In the genomic region with DNA sequence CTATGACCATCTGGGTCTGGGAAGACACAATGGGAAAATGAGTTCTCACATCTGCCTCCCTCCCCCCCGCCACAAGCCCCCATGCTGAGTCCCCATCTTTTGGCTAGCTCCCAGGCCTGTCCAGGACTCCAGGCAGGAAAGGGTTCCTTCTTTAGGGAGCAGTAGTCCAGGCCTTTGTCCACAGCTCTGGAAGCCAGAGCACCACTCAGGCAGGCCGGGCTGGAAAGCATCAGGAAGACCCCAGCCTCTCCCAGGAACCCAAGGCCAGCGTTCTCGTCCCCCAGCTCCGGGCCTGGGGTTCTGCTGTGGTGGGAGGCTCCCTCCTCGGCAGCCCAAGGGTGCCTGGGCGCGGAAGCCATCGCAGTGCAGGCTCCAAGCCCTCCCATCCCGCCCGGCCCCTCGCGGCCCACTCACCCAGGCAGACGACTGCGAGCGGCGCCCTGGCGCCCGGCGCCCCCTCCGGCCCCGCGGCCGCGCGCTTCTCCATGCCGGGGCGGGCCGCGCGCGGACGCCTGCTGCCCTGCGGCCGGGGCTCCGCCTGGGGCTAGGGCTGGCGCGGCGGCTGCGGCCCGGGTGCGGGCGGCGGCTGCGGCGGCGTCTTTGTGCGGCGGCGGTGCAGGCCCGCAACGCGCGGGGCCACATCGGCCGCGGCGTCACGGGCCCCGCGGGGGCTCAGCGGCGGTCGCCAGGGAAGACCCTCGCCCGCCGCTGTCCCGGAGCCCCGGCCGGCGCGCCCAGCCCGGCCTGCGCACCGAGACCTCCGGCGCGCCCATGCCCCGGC, we compare ENCODE assay signal across 8 mouse cellular contexts. TPM values are rescaled to one million over a fixed set of nuclear protein-coding genes. Genes with fewer than 3 reads are reported as not detected.
DNase-seq lines count a peak whose midpoint lies in the region; ATAC-seq and TF ChIP-seq lines count a peak whose summit lies in the region.

No protein-coding gene starts in this region.

- H3K4me2 ChIP-seq in embryonic facial prominence, embryonic 12.5 days (replicated peaks): peak overlapping the region; percentile 67
- peak overlapping the region; percentile 63 for H3K4me2 ChIP-seq in intestine, embryonic 14.5 days (ENCODE audit: low read length)

- DNase-seq in heart, adult 2 months: peak; percentile 14 to 30
- no peak for DNase-seq in heart, postnatal 25 days (ENCODE audit: low spot score)
- DNase-seq in R1 (ENCODE audit: low read depth, low spot score): peak; percentile 47
- peak; percentile 72 for DNase-seq in intestine, embryonic 14.5 days (ENCODE audit: low spot score)
- DNase-seq in neural tube, embryonic 10.5 days (ENCODE audit: extremely low spot score, low spot score): peak; percentile 73
- no peak for DNase-seq in ovary, postnatal 14 days (ENCODE audit: low spot score)

- no peaks in the 10 kb centered on the region for H3K79me2 ChIP-seq in heart, adult 2 months (replicated peaks; ENCODE audit: control insufficient read depth, insufficient read depth, low read length)

- intact Hi-C loops in heart, adult 2 months (cut with DNase I): no loop called here
- intact Hi-C loops in heart, postnatal 25 days (cut with DNase I): no loop called here

- peak overlapping the region; percentile 74 for H3K9ac ChIP-seq in heart, adult 2 months (ENCODE audit: low read depth, low read length)
- peak overlapping the region; percentile 75 for H3K9ac ChIP-seq in embryonic facial prominence, embryonic 12.5 days
- H3K9ac ChIP-seq in intestine, embryonic 14.5 days (ENCODE audit: low read length): peak overlapping the region; percentile 64

- no peaks in the 10 kb centered on the region for H3K36me3 ChIP-seq in heart, adult 2 months (ENCODE audit: control insufficient read depth, insufficient read depth, low read length)
- H3K36me3 ChIP-seq in embryonic facial prominence, embryonic 12.5 days: peaks cover 22% of the 10 kb centered on the region
- peaks cover 9% of the 10 kb centered on the region; the same call in 1 of the 2 replicates for H3K36me3 ChIP-seq in intestine, embryonic 14.5 days (ENCODE audit: control insufficient read depth, insufficient read depth, low read length)

- no peaks in the 10 kb centered on the region for H3K9me3 ChIP-seq in embryonic facial prominence, embryonic 12.5 days
- H3K9me3 ChIP-seq in intestine, embryonic 14.5 days (ENCODE audit: control insufficient read depth, low read length): no peaks in the 10 kb centered on the region

- TF ChIP-seq CTCF in heart, adult 2 months (IDR thresholded peaks at IDR 0.05): no peak

- TF ChIP-seq POLR2A in heart, adult 2 months (IDR thresholded peaks at IDR 0.05; ENCODE audit: insufficient read depth, low read depth, low read length): no peak

- ATAC-seq in embryonic facial prominence, embryonic 12.5 days (ENCODE audit: insufficient number of reproducible peaks, insufficient read depth, low FRiP score, low TSS enrichment): peak; percentile 42
- ATAC-seq in intestine, embryonic 14.5 days (replicated peaks; ENCODE audit: low FRiP score, low TSS enrichment, low read depth): peak; percentile 73
- ATAC-seq in megakaryocyte-erythroid progenitor cell, adult 5-6 weeks (replicated peaks; ENCODE audit: low FRiP score, low TSS enrichment, poor library complexity, severe bottlenecking): no peak

- WGBS in heart, adult 2 months: 2% methylated on average over 78 of the region's 79 CpGs
- WGBS in embryonic facial prominence, embryonic 12.5 days: under 1% methylated on average over 53 of the region's 79 CpGs
- 0% methylated on average over 31 of the region's 79 CpGs for WGBS in intestine, embryonic 14.5 days

- no peaks in the 10 kb centered on the region for H3K4me1 ChIP-seq in heart, adult 2 months (ENCODE audit: control insufficient read depth, insufficient read depth, low read length)
- peaks cover 15% of the 10 kb centered on the region for H3K4me1 ChIP-seq in embryonic facial prominence, embryonic 12.5 days
- H3K4me1 ChIP-seq in intestine, embryonic 14.5 days (replicated peaks; ENCODE audit: control insufficient read depth, insufficient read depth, low read length): peaks cover 7% of the 10 kb centered on the region

- no peak for TF ChIP-seq EP300 in heart, adult 2 months (IDR thresholded peaks at IDR 0.05; ENCODE audit: insufficient read depth, low read depth, low read length)

- H3K27ac ChIP-seq in heart, adult 2 months: no peak overlapping the region
- peak overlapping the region; percentile 70 for H3K27ac ChIP-seq in embryonic facial prominence, embryonic 12.5 days
- peak overlapping the region; percentile 19; the same call in 1 of the 2 replicates for H3K27ac ChIP-seq in intestine, embryonic 14.5 days (ENCODE audit: low read depth)

- H3K4me3 ChIP-seq in heart, adult 2 months: peak overlapping the region; percentile 48
- peak overlapping the region; percentile 62 for H3K4me3 ChIP-seq in embryonic facial prominence, embryonic 12.5 days
- H3K4me3 ChIP-seq in intestine, embryonic 14.5 days (ENCODE audit: low read depth, low read length): peak overlapping the region; percentile 61

- no peaks in the 10 kb centered on the region for H3K27me3 ChIP-seq in heart, adult 2 months (ENCODE audit: control insufficient read depth, insufficient read depth, low read length)
- peaks cover 3% of the 10 kb centered on the region; the same call in 1 of the 2 replicates for H3K27me3 ChIP-seq in embryonic facial prominence, embryonic 12.5 days
- H3K27me3 ChIP-seq in intestine, embryonic 14.5 days (replicated peaks; ENCODE audit: control insufficient read depth, insufficient read depth, low read length): no peaks in the 10 kb centered on the region

RNA-seq across cellular contexts. Expression of gene Lrp3, which starts 0.7 kb away (rescaled TPM):
- 1 to 10 TPM; 6.7 to 7.4 TPM for total RNA-seq in heart, adult 2 months (2021)
- polyA plus RNA-seq in heart, adult 2 months (2012; rRNA removed): 9.4 and 10.7 TPM in 2 replicates
- 1 to 10 TPM; 7.7 to 8.8 TPM for total RNA-seq in heart, postnatal 25 days (2021)
- polyA plus RNA-seq in embryonic facial prominence, embryonic 12.5 days (2016; fragmentation: Nextera tagmentation; extraction: Ambion mirVana): 10.5 and 11.9 TPM in 2 replicates
- polyA plus RNA-seq in intestine, embryonic 14.5 days (2014; fragmentation: Nextera tagmentation; extraction: Ambion mirVana): 7.0 and 8.6 TPM in 2 replicates
- not detected in 2 replicates for total RNA-seq in megakaryocyte-erythroid progenitor cell, adult 5-6 weeks (2014; fragmentation: Nextera tagmentation)
- not detected in 2 replicates for total RNA-seq in megakaryocyte-erythroid progenitor cell, adult 5-6 weeks (2017)

RNA-seq across cellular contexts. Expression of gene Slc7a10, which starts 28.4 kb away (rescaled TPM):
- under 1 TPM; 0.60 to 0.77 TPM for total RNA-seq in heart, adult 2 months (2021)
- polyA plus RNA-seq in heart, adult 2 months (2012; rRNA removed): 1.5 and 2.9 TPM in 2 replicates
- total RNA-seq in heart, postnatal 25 days (2021): under 1 TPM; 0.26 to 0.78 TPM
- 1.7 and 3.0 TPM in 2 replicates for polyA plus RNA-seq in embryonic facial prominence, embryonic 12.5 days (2016; fragmentation: Nextera tagmentation; extraction: Ambion mirVana)
- 0.70 and 0.81 TPM in 2 replicates for polyA plus RNA-seq in intestine, embryonic 14.5 days (2014; fragmentation: Nextera tagmentation; extraction: Ambion mirVana)
- total RNA-seq in megakaryocyte-erythroid progenitor cell, adult 5-6 weeks (2014; fragmentation: Nextera tagmentation): not detected in 2 replicates
- total RNA-seq in megakaryocyte-erythroid progenitor cell, adult 5-6 weeks (2017): not detected in 2 replicates

Comparison
In these comparisons a context has a peak if more than half of its experiments do, and no peak if none do; other contexts are left out.
1. DNase-seq: peak in heart, adult 2 months (2 of 2), R1 (single experiment), intestine, embryonic 14.5 days (single experiment) and neural tube, embryonic 10.5 days (single experiment); none in heart, postnatal 25 days (single experiment) and ovary, postnatal 14 days (single experiment).
2. RNA of gene Lrp3, which starts 0.7 kb away (total RNA-seq): 7.7 to 8.8 TPM in heart, postnatal 25 days and 6.7 to 7.4 TPM in heart, adult 2 months; not detected in megakaryocyte-erythroid progenitor cell, adult 5-6 weeks; every median in the first group is over 4 times any median in the second.
3. Peak in every context shown above with its lines, with median percentiles within 50 percentile points of each other: H3K4me3 ChIP-seq and H3K9ac ChIP-seq.